In genomic region chr4:134937240-134938176, GRCm38 (mm10) we compare ENCODE assay signal across 12 mouse cellular contexts. TPM values are rescaled to one million over a fixed set of nuclear protein-coding genes. Genes with fewer than 3 reads are reported as not detected.
DNase-seq lines count a peak whose midpoint lies in the region; ATAC-seq lines count a peak whose summit lies in the region.
"Had no signal": no experiment of that assay in that cellular context is flagged by ENCODE, and none has a peak within 500 bp of the region (broad histone marks: within the 10 kb centered on the region; RNA-seq: fewer than 3 reads in every experiment).

No protein-coding gene starts in this region.

- no peak for ATAC-seq in forebrain, embryonic 11.5 days (replicated peaks; ENCODE audit: low FRiP score)
- ATAC-seq in forebrain, embryonic 12.5 days (ENCODE audit: low FRiP score): no peak
- ATAC-seq in liver, embryonic 12.5 days: no peak
- ATAC-seq in forebrain, embryonic 15.5 days (replicated peaks): peak; percentile 69
- ATAC-seq in limb, embryonic 15.5 days (ENCODE audit: insufficient number of reproducible peaks, low FRiP score, low TSS enrichment, low read depth): no peak
- ATAC-seq in midbrain, embryonic 13.5 days: no peak
- ATAC-seq: hindbrain, postnatal 0 days; midbrain, embryonic 15.5 days had no signal

- DNase-seq in forebrain, embryonic 11.5 days (ENCODE audit: low spot score): no peak
- DNase-seq in liver: peak; percentile 51
- no peak for DNase-seq in cerebellum, adult 9-11 months
- DNase-seq: B cell, adult 2 months; cerebellum, postnatal 14 days had no signal

- 0 out of 2 replicates have a peak overlapping the region, but pooled peaks have one; percentile 18 for H3K27ac ChIP-seq in forebrain, embryonic 11.5 days (ENCODE audit: low read depth, low read length)
- no peak overlapping the region for H3K27ac ChIP-seq in forebrain, embryonic 12.5 days
- H3K27ac ChIP-seq in liver, embryonic 12.5 days: no peak overlapping the region
- peak overlapping the region; percentile 51; the same call in 1 of the 2 replicates for H3K27ac ChIP-seq in forebrain, embryonic 15.5 days (replicated peaks)
- H3K27ac ChIP-seq in limb, embryonic 15.5 days: 0 out of 2 replicates have a peak overlapping the region, but pooled peaks have one; percentile 22
- no peak overlapping the region for H3K27ac ChIP-seq in midbrain, embryonic 13.5 days
- H3K27ac ChIP-seq: hindbrain, postnatal 0 days; midbrain, embryonic 15.5 days had no signal

- no peaks in the 10 kb centered on the region for H3K9me3 ChIP-seq in forebrain, embryonic 11.5 days (ENCODE audit: control insufficient read depth, low read length)
- no peaks in the 10 kb centered on the region for H3K9me3 ChIP-seq in forebrain, embryonic 12.5 days
- H3K9me3 ChIP-seq in liver, embryonic 12.5 days (replicated peaks): no peaks in the 10 kb centered on the region
- no peaks in the 10 kb centered on the region for H3K9me3 ChIP-seq in forebrain, embryonic 15.5 days
- no peaks in the 10 kb centered on the region for H3K9me3 ChIP-seq in limb, embryonic 15.5 days
- H3K9me3 ChIP-seq in midbrain, embryonic 13.5 days: no peaks in the 10 kb centered on the region
- H3K9me3 ChIP-seq: midbrain, embryonic 15.5 days had no signal

- H3K9ac ChIP-seq in forebrain, embryonic 11.5 days (ENCODE audit: low read length): no peak overlapping the region
- H3K9ac ChIP-seq in forebrain, embryonic 12.5 days: no peak overlapping the region
- no peak overlapping the region for H3K9ac ChIP-seq in liver, embryonic 12.5 days
- no peak overlapping the region for H3K9ac ChIP-seq in forebrain, embryonic 15.5 days (replicated peaks)
- H3K9ac ChIP-seq in limb, embryonic 15.5 days: no peak overlapping the region
- no peak overlapping the region for H3K9ac ChIP-seq in midbrain, embryonic 13.5 days (replicated peaks)
- H3K9ac ChIP-seq: midbrain, embryonic 15.5 days had no signal

- H3K4me3 ChIP-seq in forebrain, embryonic 11.5 days (ENCODE audit: low read depth, low read length): no peak overlapping the region
- no peak overlapping the region for H3K4me3 ChIP-seq in forebrain, embryonic 12.5 days (replicated peaks)
- no peak overlapping the region for H3K4me3 ChIP-seq in liver, embryonic 12.5 days
- H3K4me3 ChIP-seq in forebrain, embryonic 15.5 days: no peak overlapping the region
- no peak overlapping the region for H3K4me3 ChIP-seq in limb, embryonic 15.5 days
- no peak overlapping the region for H3K4me3 ChIP-seq in midbrain, embryonic 13.5 days (replicated peaks)
- H3K4me3 ChIP-seq: midbrain, embryonic 15.5 days had no signal

- WGBS in forebrain, embryonic 11.5 days: 79% methylated on average over 17 of the region's 17 CpGs
- WGBS in forebrain, embryonic 12.5 days: 69% methylated on average over 17 of the region's 17 CpGs
- WGBS in liver, embryonic 12.5 days (ENCODE audit: insufficient replicate concordance): 75% methylated on average over 17 of the region's 17 CpGs
- whole genome bisulfite sequencing in forebrain, embryonic 15.5 days: 44% methylated on average over 17 of the region's 17 CpGs
- WGBS in limb, embryonic 15.5 days: 54% methylated on average over 17 of the region's 17 CpGs
- 68% methylated on average over 17 of the region's 17 CpGs for WGBS in midbrain, embryonic 13.5 days

- no peak overlapping the region for H3K4me2 ChIP-seq in forebrain, embryonic 11.5 days (ENCODE audit: low read depth, low read length, severe bottlenecking)
- H3K4me2 ChIP-seq in forebrain, embryonic 12.5 days: no peak overlapping the region
- H3K4me2 ChIP-seq in liver, embryonic 12.5 days: no peak overlapping the region
- H3K4me2 ChIP-seq in forebrain, embryonic 15.5 days (replicated peaks): no peak overlapping the region
- no peak overlapping the region for H3K4me2 ChIP-seq in limb, embryonic 15.5 days
- no peak overlapping the region for H3K4me2 ChIP-seq in midbrain, embryonic 13.5 days (replicated peaks)
- H3K4me2 ChIP-seq: midbrain, embryonic 15.5 days had no signal

- H3K4me1 ChIP-seq in forebrain, embryonic 11.5 days (replicated peaks; ENCODE audit: control insufficient read depth, insufficient read depth, low read length): no peaks in the 10 kb centered on the region
- no peaks in the 10 kb centered on the region for H3K4me1 ChIP-seq in forebrain, embryonic 12.5 days
- no peaks in the 10 kb centered on the region; the same call in 1 of the 2 replicates for H3K4me1 ChIP-seq in liver, embryonic 12.5 days
- H3K4me1 ChIP-seq in forebrain, embryonic 15.5 days: peaks cover 9% of the 10 kb centered on the region; the same call in 1 of the 2 replicates
- H3K4me1 ChIP-seq in limb, embryonic 15.5 days: 0 out of 2 replicates have a peak, but pooled peaks cover 4% of the 10 kb centered on the region
- H3K4me1 ChIP-seq in midbrain, embryonic 13.5 days (replicated peaks): peaks cover 1% of the 10 kb centered on the region
- H3K4me1 ChIP-seq: midbrain, embryonic 15.5 days had no signal

- no peaks in the 10 kb centered on the region for H3K27me3 ChIP-seq in forebrain, embryonic 11.5 days (ENCODE audit: control insufficient read depth, insufficient read depth, low read length)
- H3K27me3 ChIP-seq in forebrain, embryonic 12.5 days: peaks cover 15% of the 10 kb centered on the region; the same call in 1 of the 2 replicates
- H3K27me3 ChIP-seq in liver, embryonic 12.5 days (replicated peaks): peaks cover 15% of the 10 kb centered on the region; the same call in 1 of the 2 replicates
- peaks cover 3% of the 10 kb centered on the region; the same call in 1 of the 2 replicates for H3K27me3 ChIP-seq in forebrain, embryonic 15.5 days
- H3K27me3 ChIP-seq in limb, embryonic 15.5 days: peaks cover 12% of the 10 kb centered on the region
- H3K27me3 ChIP-seq in midbrain, embryonic 13.5 days: peaks cover 11% of the 10 kb centered on the region

- peaks cover 7% of the 10 kb centered on the region; the same call in 1 of the 2 replicates for H3K36me3 ChIP-seq in forebrain, embryonic 11.5 days (ENCODE audit: control insufficient read depth, insufficient read depth, low read length)
- peaks cover 43% of the 10 kb centered on the region for H3K36me3 ChIP-seq in forebrain, embryonic 12.5 days (replicated peaks)
- H3K36me3 ChIP-seq in liver, embryonic 12.5 days: peaks cover 53% of the 10 kb centered on the region
- peaks cover 45% of the 10 kb centered on the region for H3K36me3 ChIP-seq in forebrain, embryonic 15.5 days
- peaks cover 49% of the 10 kb centered on the region for H3K36me3 ChIP-seq in limb, embryonic 15.5 days
- H3K36me3 ChIP-seq in midbrain, embryonic 13.5 days: peaks cover 50% of the 10 kb centered on the region

RNA-seq across cellular contexts. Expression of gene Syf2, which starts 6.8 kb away (rescaled TPM):
- 59.0 and 66.7 TPM in 2 replicates for polyA plus RNA-seq in forebrain, embryonic 11.5 days (2014; fragmentation: Nextera tagmentation; extraction: Ambion mirVana)
- polyA plus RNA-seq in forebrain, embryonic 12.5 days (2016; fragmentation: Nextera tagmentation; extraction: Ambion mirVana): 77.9 and 83.6 TPM in 2 replicates
- 70.8 and 72.8 TPM in 2 replicates for polyA plus RNA-seq in liver, embryonic 12.5 days (2016; fragmentation: Nextera tagmentation; extraction: Ambion mirVana)
- 75.1 and 77.3 TPM in 2 replicates for polyA plus RNA-seq in forebrain, embryonic 15.5 days (2015; fragmentation: Nextera tagmentation; extraction: Ambion mirVana)
- polyA plus RNA-seq in limb, embryonic 15.5 days (2015; fragmentation: Nextera tagmentation; extraction: Ambion mirVana): 76.6 and 80.6 TPM in 2 replicates
- 74.0 and 75.3 TPM in 2 replicates for polyA plus RNA-seq in midbrain, embryonic 13.5 days (2015; fragmentation: Nextera tagmentation; extraction: Ambion mirVana)

RNA-seq across cellular contexts. Expression of gene Rsrp1, which starts 14.1 kb away (rescaled TPM):
- polyA plus RNA-seq in forebrain, embryonic 11.5 days (2014; fragmentation: Nextera tagmentation; extraction: Ambion mirVana): 332 and 356 TPM in 2 replicates
- 478 and 490 TPM in 2 replicates for polyA plus RNA-seq in forebrain, embryonic 12.5 days (2016; fragmentation: Nextera tagmentation; extraction: Ambion mirVana)
- polyA plus RNA-seq in liver, embryonic 12.5 days (2016; fragmentation: Nextera tagmentation; extraction: Ambion mirVana): 310 and 322 TPM in 2 replicates
- 555 and 574 TPM in 2 replicates for polyA plus RNA-seq in forebrain, embryonic 15.5 days (2015; fragmentation: Nextera tagmentation; extraction: Ambion mirVana)
- 496 and 523 TPM in 2 replicates for polyA plus RNA-seq in limb, embryonic 15.5 days (2015; fragmentation: Nextera tagmentation; extraction: Ambion mirVana)
- polyA plus RNA-seq in midbrain, embryonic 13.5 days (2015; fragmentation: Nextera tagmentation; extraction: Ambion mirVana): 601 and 620 TPM in 2 replicates

RNA-seq across cellular contexts. Expression of gene Tmem50a, which starts 22.7 kb away (rescaled TPM):
- 114 and 117 TPM in 2 replicates for polyA plus RNA-seq in forebrain, embryonic 11.5 days (2014; fragmentation: Nextera tagmentation; extraction: Ambion mirVana)
- 138 and 139 TPM in 2 replicates for polyA plus RNA-seq in forebrain, embryonic 12.5 days (2016; fragmentation: Nextera tagmentation; extraction: Ambion mirVana)
- polyA plus RNA-seq in liver, embryonic 12.5 days (2016; fragmentation: Nextera tagmentation; extraction: Ambion mirVana): 94.2 and 94.9 TPM in 2 replicates
- polyA plus RNA-seq in forebrain, embryonic 15.5 days (2015; fragmentation: Nextera tagmentation; extraction: Ambion mirVana): 193 and 194 TPM in 2 replicates
- polyA plus RNA-seq in limb, embryonic 15.5 days (2015; fragmentation: Nextera tagmentation; extraction: Ambion mirVana): 193 and 203 TPM in 2 replicates
- polyA plus RNA-seq in midbrain, embryonic 13.5 days (2015; fragmentation: Nextera tagmentation; extraction: Ambion mirVana): 203 and 209 TPM in 2 replicates

Comparison
In these comparisons a context has a peak if more than half of its experiments do, and no peak if none do; other contexts are left out.
1. H3K27ac ChIP-seq: peak in forebrain, embryonic 11.5 days (single experiment), forebrain, embryonic 15.5 days (single experiment) and limb, embryonic 15.5 days (single experiment); none in forebrain, embryonic 12.5 days (single experiment), liver, embryonic 12.5 days (single experiment) and midbrain, embryonic 13.5 days (single experiment).